Mouse (Mus musculus) cerebellum, adult 2 months (tissue): ENCODE measurements around the gene Egln3.

Experiments
- CTCF ChIP-seq: fragments of 200-500 bp; IDR thresholded peaks from 2 replicates; pipeline ENCODE4 v1.5.1; 2011; ENCODE audit warnings: low read depth, mild to moderate bottlenecking, control low read depth, low read length, moderate library complexity, borderline replicate concordance; ENCODE audit not compliant: insufficient read depth
- POLR2A ChIP-seq: fragments of 200-500 bp; IDR thresholded peaks from 2 replicates; pipeline ENCODE4 v1.6.1; 2011; ENCODE audit warnings: low read length, control low read depth, borderline replicate concordance; ENCODE audit not compliant: insufficient read depth

GRCm38 (mm10) chr12:54200172-54200571 is 3.5 kb downstream of the Egln3 start:
- peak; percentile 20; the same call in 1 of the 2 replicates for TF ChIP-seq CTCF
- no peak for TF ChIP-seq POLR2A
